Mouse (Mus musculus) midbrain, embryonic 12.5 days (tissue): ENCODE results near the gene Mnx1. TPM values are rescaled to one million over a fixed set of nuclear protein-coding genes. Genes with fewer than 3 reads are reported as not detected.
A peak's percentile ranks its signal among the peaks of the same experiment; 100 is the strongest.

Source experiments
- ATAC-seq: fragments of 200-750 bp; cut with Nextera tagmentation; 2 replicates; pipeline ENCODE4 v1.8.0; 2017; ENCODE audit warnings: low read depth, moderate TSS enrichment, moderate library complexity; ENCODE audit not compliant: low FRiP score
- H3K27ac ChIP-seq: fragments of 300-500 bp; sonication (generic); replicated peaks from 2 replicates; pipeline ENCODE4 v1.5.1; 2016; ENCODE audit warnings: mild to moderate bottlenecking
- H3K27me3 ChIP-seq: fragments of 300-500 bp; sonication (generic); 2 replicates; pipeline ENCODE4 v1.6.1; 2016; ENCODE audit warnings: mild to moderate bottlenecking
- H3K36me3 ChIP-seq: fragments of 300-500 bp; sonication (generic); 2 replicates; pipeline ENCODE4 v1.6.1; 2016
- H3K4me1 ChIP-seq: fragments of 300-500 bp; sonication (generic); 2 replicates; pipeline ENCODE4 v1.6.1; 2016
- H3K4me2 ChIP-seq: fragments of 300-500 bp; sonication (generic); replicated peaks from 2 replicates; pipeline ENCODE4 v1.6.1; 2016; ENCODE audit warnings: mild to moderate bottlenecking, moderate library complexity
- H3K4me3 ChIP-seq: fragments of 300-500 bp; sonication (generic); 2 replicates; pipeline ENCODE4 v1.5.1; 2016; ENCODE audit warnings: mild to moderate bottlenecking
- H3K9ac ChIP-seq: fragments of 300-500 bp; sonication (generic); replicated peaks from 2 replicates; pipeline ENCODE4 v1.6.1; 2016; ENCODE audit warnings: mild to moderate bottlenecking, moderate library complexity
- H3K9me3 ChIP-seq: fragments of 300-500 bp; sonication (generic); 2 replicates; pipeline ENCODE4 v1.6.1; 2016; ENCODE audit warnings: mild to moderate bottlenecking
- WGBS: fragments of 180-500 bp; shearing (Covaris S2); methylation state at CpG from one replicate; pipeline ENCODE4 v1.1.7; 2016; 5-methylcytosine and 5-hydroxymethylcytosine counted together
- polyA plus RNA-seq: library from polyadenylated mRNA; unstranded; fragments of >200 nt; fragmentation: Nextera tagmentation; extraction: Ambion mirVana; gene quantifications from 2 replicates; pipeline ENCODE4 v1.2.1, GENCODE M21; 2016

The Mnx1 gene
- polyA plus RNA-seq, result not detected in 2 replicates

DNA sequence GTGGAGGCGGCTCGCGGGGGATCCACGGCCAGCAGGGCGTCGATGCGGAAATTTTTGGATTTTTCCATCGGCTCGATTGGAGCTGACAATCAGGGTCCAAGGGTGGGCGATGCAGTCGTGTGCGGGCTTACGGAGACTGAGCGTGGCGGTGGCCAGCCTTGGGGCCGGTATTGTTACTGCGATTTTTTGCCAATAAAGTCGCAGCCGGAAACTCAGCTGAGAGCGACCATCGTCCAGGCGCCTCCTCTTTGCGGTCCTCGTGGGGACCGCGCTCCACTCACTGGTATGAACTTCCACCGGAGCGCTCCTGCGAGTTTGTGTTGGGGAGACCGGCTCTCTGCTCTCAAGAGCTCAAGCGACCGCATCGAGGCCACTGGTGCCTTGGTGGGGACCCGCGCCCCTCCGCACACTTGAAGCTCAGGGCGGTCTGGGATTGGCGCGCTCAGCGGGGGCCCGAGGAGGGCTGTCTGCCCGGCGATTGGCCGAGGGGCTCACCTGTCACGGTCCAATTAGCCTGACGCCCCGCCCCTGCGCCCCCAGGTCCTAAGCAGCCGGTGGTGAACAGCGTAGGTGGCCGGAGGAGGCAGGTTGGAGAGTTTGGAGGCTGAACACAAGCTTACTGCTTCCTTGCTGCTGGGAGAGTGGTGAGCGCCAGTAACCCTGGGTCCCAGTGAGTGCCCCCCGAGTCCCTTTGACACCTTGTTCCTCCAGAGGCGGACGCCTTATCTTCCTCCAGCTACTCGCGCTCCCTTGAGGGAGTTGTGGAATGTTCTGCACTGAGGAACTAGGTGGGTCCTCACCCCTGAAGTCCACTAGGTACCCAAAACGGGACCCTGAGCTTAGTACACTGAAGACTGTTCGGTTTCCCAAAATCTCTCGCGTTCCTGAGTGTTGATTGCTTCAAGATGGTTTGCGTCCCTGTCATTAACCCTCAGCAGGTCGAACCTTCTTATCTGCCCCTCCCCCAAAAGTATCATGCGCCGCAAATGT is at the start of gene Mnx1:
Mnx1 (minus strand) TSS at position 263 of the 990 bp plus-strand sequence.
- H3K36me3 ChIP-seq, result no peaks in the 10 kb centered on the region
- peak within 1 kb of the TSS; percentile 53 for H3K4me2 ChIP-seq
- peaks cover 16% of the 10 kb centered on the region for H3K4me1 ChIP-seq
- peak within 1 kb of the TSS; percentile 28; the same call in 1 of the 2 replicates for H3K9ac ChIP-seq
- peak within 1 kb of the TSS; percentile 37 for H3K4me3 ChIP-seq
- peak; percentile 63; the same call in 1 of the 2 replicates for ATAC-seq
- under 1% methylated on average over 65 of the region's 65 CpGs for WGBS
- no peak within 1 kb of the TSS for H3K27ac ChIP-seq
- H3K27me3 ChIP-seq, result peaks cover 100% of the 10 kb centered on the region
- no peaks in the 10 kb centered on the region for H3K9me3 ChIP-seq

DNA sequence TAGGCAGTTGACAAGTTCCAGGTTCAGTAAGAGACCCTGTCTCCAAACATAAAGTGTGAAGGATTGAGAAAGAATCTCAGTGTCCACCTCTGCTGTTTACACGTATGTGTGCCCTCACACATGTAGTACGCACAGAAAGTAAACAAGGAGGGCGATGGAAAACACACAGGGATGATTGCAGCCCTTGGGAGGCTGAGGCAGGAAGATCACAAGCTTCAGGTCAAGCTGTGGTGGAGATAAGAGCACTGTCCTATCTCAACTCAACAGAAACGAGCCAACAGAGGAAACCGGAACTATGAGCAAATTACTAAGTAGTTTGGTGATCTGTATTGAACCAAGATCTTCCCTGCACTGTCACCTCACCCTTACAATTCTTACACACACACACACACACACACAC is 38.2 kb upstream of the Mnx1 start:
- Histone ChIP-seq H3K4me1 (no peaks in the 10 kb centered on the region), H3K9me3 (no peaks in the 10 kb centered on the region), H3K27me3 (no peaks in the 10 kb centered on the region), H3K36me3 (no peaks in the 10 kb centered on the region), H3K4me2 (no peak overlapping the region), H3K4me3 (no peak overlapping the region), H3K9ac (no peak overlapping the region), H3K27ac (no peak overlapping the region)
- 94% methylated on average over 5 of the region's 5 CpGs for WGBS
- ATAC-seq, result no peak

- 83% methylated on average over 3 of the region's 3 CpGs for WGBS
- no peak overlapping the region for H3K4me2 ChIP-seq
- H3K9me3 ChIP-seq, result no peaks in the 10 kb centered on the region
- no peaks in the 10 kb centered on the region for H3K36me3 ChIP-seq
- no peak overlapping the region for H3K27ac ChIP-seq
- no peaks in the 10 kb centered on the region for H3K27me3 ChIP-seq
- no peak overlapping the region for H3K4me3 ChIP-seq
- no peak for ATAC-seq
- H3K4me1 ChIP-seq, result no peaks in the 10 kb centered on the region
- no peak overlapping the region for H3K9ac ChIP-seq
Observed at GRCm38 (mm10) chr5:29515888-29516287, 37.6 kb upstream of the Mnx1 start.

GRCm38 (mm10) chr5:29507013-29507412 is 28.7 kb upstream of the Mnx1 start:
- H3K4me3 ChIP-seq, result no peak overlapping the region
- H3K27ac ChIP-seq, result no peak overlapping the region
- ATAC-seq, result no peak
- no peaks in the 10 kb centered on the region for H3K36me3 ChIP-seq
- no peaks in the 10 kb centered on the region for H3K9me3 ChIP-seq
- WGBS, result 80% methylated on average over 3 of the region's 3 CpGs
- no peaks in the 10 kb centered on the region for H3K4me1 ChIP-seq
- H3K9ac ChIP-seq, result no peak overlapping the region
- no peak overlapping the region for H3K4me2 ChIP-seq
- H3K27me3 ChIP-seq, result no peaks in the 10 kb centered on the region

DNA sequence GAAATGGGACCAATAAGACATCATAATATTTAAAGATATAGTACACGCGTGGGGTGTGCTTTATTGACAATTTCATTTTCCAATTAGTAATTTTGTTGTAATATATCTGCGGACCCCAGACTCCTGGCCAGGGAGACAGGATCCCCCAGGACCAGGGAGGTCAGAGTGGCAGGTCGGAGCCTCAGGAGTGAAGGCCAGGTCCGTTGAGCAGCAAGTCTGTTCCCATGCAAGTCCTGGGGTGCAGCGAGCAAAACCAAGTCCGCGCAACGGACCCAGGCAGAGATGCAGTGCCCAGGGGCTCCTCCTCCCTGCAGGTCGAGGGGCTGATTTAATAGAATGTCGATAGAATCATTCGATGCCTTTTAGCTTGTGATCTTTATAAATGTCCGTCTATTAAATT is 9.1 kb upstream of the Mnx1 start:
- WGBS, result 14% methylated on average over 13 of the region's 13 CpGs

DNA sequence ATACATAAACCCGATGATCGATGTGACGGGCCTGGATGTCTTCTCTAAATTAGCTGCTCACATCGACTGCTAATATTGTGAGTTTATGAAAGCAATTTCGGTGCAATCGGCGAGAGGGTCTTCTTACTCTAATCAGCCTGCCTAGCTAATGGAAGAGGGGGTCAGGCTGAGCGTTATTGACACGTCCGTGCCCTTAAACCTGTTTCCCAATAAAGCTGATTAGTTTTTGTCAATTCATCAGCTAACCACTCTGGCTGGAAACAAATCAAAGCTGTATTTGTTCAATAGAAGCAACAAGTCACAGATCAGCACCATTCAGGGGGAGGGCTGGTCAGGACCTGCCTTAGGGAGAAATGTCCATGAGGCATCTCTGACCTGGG is 7.7 kb upstream of the Mnx1 start:
- 0 out of 2 replicates have a peak, but pooled peaks cover 4% of the 10 kb centered on the region for H3K4me1 ChIP-seq
- H3K4me2 ChIP-seq, result no peak overlapping the region; the same call in 1 of the 2 replicates
- no peaks in the 10 kb centered on the region for H3K9me3 ChIP-seq
- H3K36me3 ChIP-seq, result no peaks in the 10 kb centered on the region
- no peak for ATAC-seq
- no peak overlapping the region for H3K9ac ChIP-seq
- H3K27ac ChIP-seq, result no peak overlapping the region
- no peak overlapping the region for H3K4me3 ChIP-seq
- peaks cover 96% of the 10 kb centered on the region for H3K27me3 ChIP-seq
- WGBS, result 4% methylated on average over 10 of the region's 10 CpGs

More for the DNA sequence above, 9.1 kb upstream of the Mnx1 start:
- no peak overlapping the region for H3K4me2 ChIP-seq
- no peak overlapping the region for H3K9ac ChIP-seq
- ATAC-seq, result no peak
- 0 out of 2 replicates have a peak, but pooled peaks cover 4% of the 10 kb centered on the region for H3K4me1 ChIP-seq
- no peaks in the 10 kb centered on the region for H3K36me3 ChIP-seq
- H3K27me3 ChIP-seq, result peaks cover 90% of the 10 kb centered on the region
- no peak overlapping the region for H3K4me3 ChIP-seq
- no peaks in the 10 kb centered on the region for H3K9me3 ChIP-seq
- H3K27ac ChIP-seq, result no peak overlapping the region

DNA sequence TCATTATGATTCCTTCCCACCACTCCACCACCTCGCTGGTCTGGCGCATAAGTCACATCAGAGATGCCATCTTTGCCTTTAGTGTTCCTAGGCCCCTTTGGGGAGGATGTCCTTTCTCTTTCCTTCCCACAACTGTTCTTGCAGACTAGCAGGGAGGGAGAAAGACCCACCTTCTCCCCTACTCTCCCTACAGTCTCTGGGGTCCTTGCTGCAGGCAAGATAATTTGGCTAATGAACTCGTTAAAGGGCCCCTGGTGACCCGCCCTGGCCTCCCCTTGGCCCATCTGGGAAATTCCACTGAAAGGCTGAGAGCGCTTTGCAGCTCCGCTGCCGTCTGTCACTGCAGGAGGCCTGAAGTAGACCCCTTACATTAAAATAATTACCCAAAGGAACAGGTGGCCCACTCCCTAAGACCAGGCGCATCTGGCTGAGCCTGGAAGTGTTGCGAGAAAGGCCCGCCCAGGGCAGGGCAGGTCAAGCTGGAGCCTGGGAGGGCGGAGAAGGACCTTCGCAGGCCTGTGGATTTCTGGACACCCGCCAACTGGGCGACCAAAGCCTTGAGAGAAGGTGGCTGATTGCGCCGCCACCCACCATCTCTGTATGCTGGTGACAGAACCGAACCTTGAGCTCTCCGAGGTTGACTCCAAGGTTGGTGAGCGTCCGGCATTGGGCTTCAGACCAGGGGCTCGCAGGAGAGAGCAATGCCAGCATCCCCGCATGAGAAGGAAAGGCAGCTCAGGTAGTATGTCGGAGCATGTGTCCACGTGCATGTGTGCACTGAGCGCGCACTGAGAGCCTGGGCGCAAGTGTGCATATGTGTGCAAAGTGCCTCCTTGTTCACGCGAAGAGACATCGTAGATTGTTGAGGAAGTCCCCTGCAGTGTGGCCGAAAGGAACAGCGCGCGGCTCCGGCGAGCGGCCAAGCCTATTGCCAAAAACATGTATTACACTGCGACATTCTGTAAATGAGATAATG is 7.0 kb upstream of the Mnx1 start:
- no peak overlapping the region for H3K9ac ChIP-seq
- 0 out of 2 replicates have a peak, but pooled peaks cover 4% of the 10 kb centered on the region for H3K4me1 ChIP-seq
- H3K36me3 ChIP-seq, result no peaks in the 10 kb centered on the region
- H3K4me2 ChIP-seq, result no peak overlapping the region; the same call in 1 of the 2 replicates
- ATAC-seq, result no peak
- H3K27ac ChIP-seq, result no peak overlapping the region
- WGBS, result under 1% methylated on average over 38 of the region's 38 CpGs
- no peaks in the 10 kb centered on the region for H3K9me3 ChIP-seq
- H3K27me3 ChIP-seq, result peaks cover 97% of the 10 kb centered on the region
- no peak overlapping the region for H3K4me3 ChIP-seq

DNA sequence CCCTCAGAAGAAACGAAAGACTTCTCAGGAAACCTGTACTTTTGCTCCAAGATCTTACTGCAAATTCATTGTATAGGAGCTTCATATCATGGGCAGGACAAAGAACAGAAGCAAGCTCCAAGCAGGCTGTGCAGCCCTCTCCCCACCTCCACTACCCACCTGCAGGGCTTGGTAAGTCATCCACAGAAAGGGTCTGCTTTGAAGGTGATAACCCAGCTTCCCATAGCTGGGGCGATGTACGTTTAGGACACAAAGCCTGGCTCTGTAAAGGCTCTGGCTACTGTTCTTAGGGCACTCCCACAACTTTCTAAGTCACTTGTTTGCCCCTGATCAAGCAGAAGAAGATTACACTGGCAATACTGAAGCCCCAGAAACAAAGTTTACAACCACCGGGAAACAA is 5.5 kb upstream of the Mnx1 start:
- H3K9me3 ChIP-seq, result no peaks in the 10 kb centered on the region
- no peak for ATAC-seq
- H3K4me3 ChIP-seq, result no peak overlapping the region
- H3K27me3 ChIP-seq, result peaks cover 97% of the 10 kb centered on the region
- no peaks in the 10 kb centered on the region for H3K36me3 ChIP-seq
- no peak overlapping the region for H3K27ac ChIP-seq
- 0 out of 2 replicates have a peak, but pooled peaks cover 4% of the 10 kb centered on the region for H3K4me1 ChIP-seq
- H3K9ac ChIP-seq, result no peak overlapping the region
- H3K4me2 ChIP-seq, result no peak overlapping the region
- WGBS, result 4% methylated on average over 4 of the region's 4 CpGs

- Histone ChIP-seq H3K4me1 (peaks cover 16% of the 10 kb centered on the region), H3K4me2 (no peak overlapping the region), H3K36me3 (no peaks in the 10 kb centered on the region), H3K27me3 (peaks cover 100% of the 10 kb centered on the region), H3K9ac (no peak overlapping the region), H3K9me3 (no peaks in the 10 kb centered on the region), H3K27ac (no peak overlapping the region), H3K4me3 (no peak overlapping the region)
- under 1% methylated on average over 14 of the region's 14 CpGs for WGBS
- ATAC-seq, result 0 out of 2 replicates have a peak, but pooled peaks have one; percentile 9
Observed at GRCm38 (mm10) chr5:29479198-29479593, 926 bp upstream of the Mnx1 start.

DNA sequence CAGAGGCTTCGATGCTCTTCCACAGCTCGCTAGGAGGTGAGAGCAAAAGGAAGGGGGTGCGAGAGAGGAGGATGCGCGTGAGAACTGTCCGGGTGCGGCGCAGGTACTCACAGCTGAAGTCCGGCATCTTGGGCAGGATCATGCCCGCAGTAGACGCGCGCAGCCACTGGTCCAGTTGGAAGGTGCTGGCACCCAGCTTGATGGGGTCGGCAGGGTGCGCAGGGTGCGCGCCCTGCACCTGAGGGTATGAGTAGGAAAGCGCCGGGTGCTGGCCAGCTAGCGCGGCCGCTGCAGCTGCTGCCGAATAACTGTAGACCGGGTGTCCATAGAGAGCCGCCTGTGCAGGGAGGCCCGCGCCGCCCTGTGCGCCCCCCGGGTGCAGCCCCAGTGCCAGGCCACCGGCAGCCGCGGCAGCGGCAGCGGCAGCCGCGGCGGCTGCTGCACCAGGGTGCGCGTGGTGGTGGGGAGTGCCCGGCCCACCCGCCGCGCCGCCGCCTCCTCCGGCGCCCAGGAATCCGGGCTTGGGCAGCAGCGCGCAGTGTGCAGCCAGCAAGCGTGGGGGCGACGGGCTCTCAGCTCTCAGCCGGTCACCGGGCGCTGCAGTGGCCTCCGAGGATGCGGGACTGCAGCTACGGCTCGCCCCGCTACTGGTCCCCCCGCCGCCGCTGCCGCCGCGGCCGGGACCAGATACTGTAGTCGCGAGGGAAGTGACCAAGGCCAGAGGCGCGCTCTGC is 629 bp downstream of the Mnx1 start:
- Histone ChIP-seq H3K4me2 (peak overlapping the region; percentile 53), H3K4me1 (peaks cover 16% of the 10 kb centered on the region), H3K9me3 (no peaks in the 10 kb centered on the region), H3K27me3 (peaks cover 100% of the 10 kb centered on the region), H3K36me3 (no peaks in the 10 kb centered on the region), H3K9ac (peak overlapping the region; percentile 28; the same call in 1 of the 2 replicates), H3K4me3 (peak overlapping the region; percentile 37), H3K27ac (no peak overlapping the region)
- WGBS, result under 1% methylated on average over 45 of the region's 73 CpGs
- ATAC-seq, result peak; percentile 44; the same call in 1 of the 2 replicates

GRCm38 (mm10) chr5:29476021-29476420 is 2.2 kb downstream of the Mnx1 start:
- H3K9me3 ChIP-seq, result no peaks in the 10 kb centered on the region
- no peaks in the 10 kb centered on the region for H3K36me3 ChIP-seq
- no peak for ATAC-seq
- H3K4me1 ChIP-seq, result peaks cover 16% of the 10 kb centered on the region
- no peak overlapping the region for H3K9ac ChIP-seq
- H3K27me3 ChIP-seq, result peaks cover 100% of the 10 kb centered on the region
- WGBS, result 0% methylated on average over 1 of the region's 1 CpGs
- H3K27ac ChIP-seq, result no peak overlapping the region
- H3K4me2 ChIP-seq, result no peak overlapping the region
- H3K4me3 ChIP-seq, result no peak overlapping the region
